Mouse (Mus musculus) right cerebral cortex, postnatal 4 days (tissue): ENCODE measurements around the gene Lrrc45.
"Not testable (repeated sequence)": the region's sequence is repeated elsewhere in the genome, so short reads cannot be mapped to it uniquely, and the experiment has no call there.

Experiments used
- DNase-seq: peaks from one replicate; pipeline ENCODE4 v3.0.0-alpha.2; 2022

Lrrc45 gene

GRCm38 (mm10) chr11:120713580-120714518 is at the start of gene Lrrc45, which contains the start of gene Cenpx:
Gene Lrrc45, plus strand, starts transcription at chr11:120713925.
Gene Cenpx, minus strand, starts transcription at chr11:120713738.
- DNase-seq, result peak; percentile 89

GRCm38 (mm10) chr11:120665406-120665805 is 48.3 kb upstream of the Lrrc45 start:
- no peak for DNase-seq

- no peak for DNase-seq
These were observed 47.1 kb upstream of the Lrrc45 start for GRCm38 (mm10) chr11:120666617-120667016.

- peak; percentile 92 for DNase-seq
These were observed 40.8 kb upstream of the Lrrc45 start, which contains the start of gene Aspscr1 for GRCm38 (mm10) chr11:120672687-120673593. Gene Aspscr1, plus strand, starts transcription at chr11:120672973.

GRCm38 (mm10) chr11:120673594-120674122 is 40.1 kb upstream of the Lrrc45 start:
- DNase-seq, result no peak

GRCm38 (mm10) chr11:120675875-120676274 is 37.9 kb upstream of the Lrrc45 start:
- DNase-seq, result not testable (repeated sequence)

- DNase-seq, result no peak
These were observed 36.8 kb upstream of the Lrrc45 start for GRCm38 (mm10) chr11:120676951-120677350.

GRCm38 (mm10) chr11:120679909-120680308 is 33.8 kb upstream of the Lrrc45 start:
- DNase-seq, result no peak

GRCm38 (mm10) chr11:120682683-120683082 is 31.0 kb upstream of the Lrrc45 start:
- no peak for DNase-seq

GRCm38 (mm10) chr11:120683536-120683935 is 30.2 kb upstream of the Lrrc45 start:
- no peak for DNase-seq

- no peak for DNase-seq
These were observed 29.6 kb upstream of the Lrrc45 start for GRCm38 (mm10) chr11:120684086-120684485.

- no peak for DNase-seq
These were observed 29.1 kb upstream of the Lrrc45 start for GRCm38 (mm10) chr11:120684660-120685059.

- DNase-seq, result no peak
These were observed 27.0 kb upstream of the Lrrc45 start for GRCm38 (mm10) chr11:120686650-120687272.

GRCm38 (mm10) chr11:120689365-120689764 is 24.4 kb upstream of the Lrrc45 start:
- no peak for DNase-seq

- no peak for DNase-seq
These were observed 21.2 kb upstream of the Lrrc45 start for GRCm38 (mm10) chr11:120692471-120693011.

- no peak for DNase-seq
These were observed 20.3 kb upstream of the Lrrc45 start for GRCm38 (mm10) chr11:120693461-120693860.

- DNase-seq, result no peak
These were observed 18.5 kb upstream of the Lrrc45 start for GRCm38 (mm10) chr11:120695184-120695583.

GRCm38 (mm10) chr11:120695641-120696040 is 18.1 kb upstream of the Lrrc45 start:
- no peak for DNase-seq

- no peak for DNase-seq
These were observed 17.2 kb upstream of the Lrrc45 start for GRCm38 (mm10) chr11:120696568-120696967.

GRCm38 (mm10) chr11:120697741-120698140 is 16.0 kb upstream of the Lrrc45 start:
- DNase-seq, result no peak

- no peak for DNase-seq
These were observed 9.8 kb upstream of the Lrrc45 start for GRCm38 (mm10) chr11:120703696-120704454.
